Mouse (Mus musculus) E14TG2a.4 (cell line): ENCODE results near the gene Ogfr.

ENCODE experiments used
- CTCF ChIP-seq: conservative IDR thresholded peaks from 2 replicates; pipeline ENCODE4 v1.5.1; 2014; ENCODE audit warnings: low read length
- NANOG ChIP-seq: IDR thresholded peaks from 2 replicates; pipeline ENCODE4 v1.6.1; 2014; ENCODE audit warnings: borderline replicate concordance, low read length, mixed read lengths
- POU5F1 ChIP-seq: IDR thresholded peaks from 2 replicates; pipeline ENCODE4 v1.6.1; 2014; ENCODE audit warnings: low read length, borderline replicate concordance

DNA sequence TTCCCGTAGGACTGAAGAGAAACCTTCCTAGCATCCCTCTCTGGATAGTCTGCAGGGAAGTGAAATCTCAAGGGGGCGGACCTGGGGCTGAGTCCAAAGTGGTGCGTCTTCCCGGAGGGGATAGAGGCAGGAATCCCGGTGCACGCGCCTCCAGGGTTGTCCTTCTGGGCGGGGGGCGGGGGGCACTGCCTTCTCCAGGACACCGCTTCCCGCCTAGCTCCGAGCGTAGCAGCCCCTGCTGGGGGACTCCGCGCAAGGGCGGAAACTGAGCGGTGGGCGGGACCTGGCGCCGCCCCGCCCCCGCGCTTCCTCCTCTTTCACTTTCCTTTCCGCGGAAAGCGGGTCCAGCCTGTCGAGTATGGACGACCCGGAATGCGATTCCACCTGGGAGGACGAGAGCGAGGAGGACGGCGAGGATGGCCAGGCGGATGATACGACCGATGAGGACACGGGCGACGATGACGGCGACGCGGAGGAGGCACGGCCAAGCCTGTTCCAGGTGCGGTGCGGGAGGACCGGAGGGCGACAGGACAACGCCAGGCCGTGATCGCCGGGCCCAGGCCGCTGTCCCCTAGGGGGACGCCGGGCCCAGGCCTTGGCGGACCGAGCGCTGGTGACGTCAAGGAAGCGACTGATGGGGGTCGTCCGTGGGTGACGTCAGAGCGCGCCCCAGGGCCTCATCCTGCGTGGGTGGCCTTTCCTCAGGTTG, at the start of gene Ogfr:
- TF ChIP-seq CTCF, result no peak
- TF ChIP-seq POU5F1, result no peak
- TF ChIP-seq NANOG, result no peak
